Mouse (Mus musculus) hindbrain, embryonic 11.5 days (tissue): Measurements from ENCODE around the gene Atxn7l1. TPM values are rescaled to one million over a fixed set of nuclear protein-coding genes. Genes with fewer than 3 reads are reported as not detected.

Experiments used
- ATAC-seq: fragments of 200-750 bp; cut with Nextera tagmentation; 2 replicates; pipeline ENCODE4 v1.8.0; 2017; ENCODE audit warnings: mild to moderate bottlenecking, moderate TSS enrichment, moderate library complexity; ENCODE audit not compliant: low FRiP score
- DNase-seq: peaks from one replicate; pipeline ENCODE4 v3.0.0-alpha.2; 2015; ENCODE audit warnings: low spot score
- H3K27ac ChIP-seq: fragments of 300-500 bp; sonication (generic); 2 replicates; pipeline ENCODE4 v1.5.1; 2014; ENCODE audit warnings: mild to moderate bottlenecking, low read depth, low read length
- H3K27me3 ChIP-seq: fragments of 300-500 bp; sonication (generic); 2 replicates; pipeline ENCODE4 v1.6.1; 2014; ENCODE audit warnings: mild to moderate bottlenecking, low read length, moderate library complexity, mixed read lengths; ENCODE audit not compliant: control insufficient read depth, insufficient read depth
- H3K36me3 ChIP-seq: fragments of 300-500 bp; sonication (generic); 2 replicates; pipeline ENCODE4 v1.6.1; 2014; ENCODE audit warnings: mild to moderate bottlenecking, low read length, moderate library complexity, mixed read lengths; ENCODE audit not compliant: control insufficient read depth, insufficient read depth
- H3K4me1 ChIP-seq: fragments of 300-500 bp; sonication (generic); replicated peaks from 2 replicates; pipeline ENCODE4 v1.6.1; 2014; ENCODE audit warnings: low read length, mixed read lengths; ENCODE audit not compliant: control insufficient read depth, insufficient read depth
- H3K4me2 ChIP-seq: fragments of 300-500 bp; sonication (generic); replicated peaks from 2 replicates; pipeline ENCODE4 v1.6.1; 2014; ENCODE audit warnings: mild to moderate bottlenecking, low read depth, low read length
- H3K4me3 ChIP-seq: fragments of 300-500 bp; sonication (generic); 2 replicates; pipeline ENCODE4 v1.5.1; 2014; ENCODE audit warnings: low read depth, low read length
- H3K9ac ChIP-seq: fragments of 300-500 bp; sonication (generic); 2 replicates; pipeline ENCODE4 v1.6.1; 2014; ENCODE audit warnings: low read depth, low read length
- H3K9me3 ChIP-seq: fragments of 300-500 bp; sonication (generic); 2 replicates; pipeline ENCODE4 v1.6.1; 2016; ENCODE audit warnings: low read length; ENCODE audit not compliant: control insufficient read depth
- whole genome bisulfite sequencing: fragments of 180-500 bp; shearing (Covaris S2); extraction: QIAGEN DNeasy Blood & Tissue Kit; methylation state at CpG from one replicate; pipeline ENCODE4 v1.1.7; 2014; 5-methylcytosine and 5-hydroxymethylcytosine counted together
- polyA plus RNA-seq: library from polyadenylated mRNA; unstranded; fragments of >200 nt; fragmentation: Nextera tagmentation; extraction: Ambion mirVana; gene quantifications from 2 replicates; pipeline ENCODE4 v1.2.1, GENCODE M21; 2014

Atxn7l1 gene
- polyA plus RNA-seq, 1 experiment from 2014 or later = 21.1 TPM

- Histone ChIP-seq H3K4me1 (0 out of 2 replicates have a peak, but pooled peaks cover 2% of the 10 kb centered on the region), H3K27ac (no peak overlapping the region), H3K9me3 (no peaks in the 10 kb centered on the region), H3K27me3 (no peaks in the 10 kb centered on the region), H3K9ac (peak overlapping the region; percentile 23; the same call in 1 of the 2 replicates), H3K4me3 (no peak overlapping the region), H3K36me3 (no peaks in the 10 kb centered on the region), H3K4me2 (no peak overlapping the region)
- ATAC-seq = peak; percentile 65
- 41% methylated on average over 6 of the region's 6 CpGs for WGBS
- DNase-seq = no peak
Measured at GRCm38 (mm10) chr12:33405398-33406026, 258.0 kb downstream of the Atxn7l1 start.

- no peaks in the 10 kb centered on the region for H3K4me1 ChIP-seq
- no peak overlapping the region for H3K4me3 ChIP-seq
- H3K27me3 ChIP-seq = no peaks in the 10 kb centered on the region
- no peaks in the 10 kb centered on the region for H3K36me3 ChIP-seq
- no peaks in the 10 kb centered on the region for H3K9me3 ChIP-seq
- DNase-seq (no peak), ATAC-seq (no peak)
- 53% methylated on average over 6 of the region's 6 CpGs for WGBS
- no peak overlapping the region for H3K27ac ChIP-seq
- H3K9ac ChIP-seq = no peak overlapping the region
- H3K4me2 ChIP-seq = no peak overlapping the region
Measured at GRCm38 (mm10) chr12:33411580-33412151, 264.2 kb downstream of the Atxn7l1 start.

Other genes with a start within 250 kb of the Atxn7l1 start
- 59.5 and 59.8 TPM in 2 replicates for gene Sypl, start 193.8 kb upstream of the Atxn7l1 start, polyA plus RNA-seq
- 0.15 and 0.32 TPM in 2 replicates for gene Cdhr3, start 54.8 kb upstream of the Atxn7l1 start, polyA plus RNA-seq
- gene Efcab10, start 247.2 kb downstream of the Atxn7l1 start, polyA plus RNA-seq = 2.1 and 2.3 TPM in 2 replicates